Mouse (Mus musculus): ENCODE measurements around the gene Ppp1r13b.

Gene Ppp1r13b

DNA sequence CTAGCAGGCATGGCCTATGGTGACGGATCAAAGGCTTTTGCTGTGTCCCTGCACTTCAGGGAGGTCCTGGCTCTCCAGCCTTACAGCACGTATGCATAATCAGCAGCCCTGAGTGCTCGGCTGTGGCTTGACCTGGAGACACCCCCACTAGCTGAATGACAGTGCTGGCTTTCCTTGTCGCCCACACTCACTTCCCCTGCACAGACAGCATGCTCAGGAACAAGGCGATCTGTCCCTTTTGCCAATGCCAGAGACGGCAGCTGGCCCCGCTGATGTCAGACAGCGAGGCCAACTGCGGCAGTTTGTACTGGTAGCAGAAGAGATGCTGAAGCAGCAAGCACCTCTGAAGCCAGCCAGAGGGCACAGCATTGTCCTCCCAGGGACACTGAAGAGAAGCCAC is 12.1 kb upstream of the Ppp1r13b start:
- in situ Hi-C loops (cut with MboI): no loop called here

DNA sequence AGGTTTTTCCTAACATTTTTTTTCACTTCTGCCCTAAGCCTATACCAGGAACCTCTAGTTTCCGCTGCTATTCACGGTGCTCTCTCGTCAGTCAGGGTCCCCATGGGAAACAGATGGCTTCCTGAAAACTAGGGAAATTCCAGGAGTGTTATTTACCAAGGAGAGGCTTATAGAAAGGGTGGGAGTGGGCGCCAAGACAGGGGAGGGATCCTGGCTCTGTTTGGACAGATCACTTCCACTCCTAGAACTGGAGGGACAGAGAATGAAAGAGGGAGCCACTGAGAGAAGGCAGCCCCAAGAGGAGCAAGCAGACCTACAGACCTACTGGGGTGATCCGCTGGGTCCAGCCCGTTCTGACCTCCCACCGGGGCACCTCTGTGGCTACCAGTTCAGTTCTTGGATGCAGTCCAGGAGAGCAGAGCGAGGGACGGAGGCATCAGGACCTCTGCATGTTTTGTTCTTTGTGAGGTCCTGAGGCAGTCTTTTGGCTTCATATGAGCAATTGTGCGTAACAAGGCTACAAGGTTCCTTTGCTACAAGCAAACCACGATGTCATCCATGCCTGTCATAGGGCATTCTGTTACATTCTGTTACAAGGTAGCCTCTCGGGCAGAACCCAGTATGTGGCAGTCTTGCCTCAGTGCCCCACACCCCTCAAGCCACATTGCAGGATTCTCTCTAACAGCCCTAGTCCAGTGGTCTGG is 8.8 kb upstream of the Ppp1r13b start:
- in situ Hi-C loops (cut with MboI): no loop called here

DNA sequence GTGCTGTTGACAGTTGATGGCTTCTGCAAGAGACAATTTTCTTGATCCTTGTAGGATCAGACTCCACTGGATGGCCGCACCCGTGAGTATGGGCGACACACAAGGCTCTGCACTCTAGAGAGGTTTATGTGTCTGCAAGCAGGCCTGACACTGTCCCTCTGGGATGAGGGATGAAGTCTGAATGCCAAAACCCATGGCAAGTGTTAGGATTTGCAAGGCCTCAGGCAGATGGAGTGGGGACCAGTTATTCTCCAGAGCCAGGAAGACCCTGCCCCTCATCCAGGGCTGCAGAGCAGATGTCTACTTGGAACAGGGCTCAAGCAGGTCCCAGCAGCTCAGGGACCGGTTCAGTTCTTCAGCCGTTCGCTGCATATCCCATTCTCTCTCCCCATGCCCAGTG is 7.9 kb upstream of the Ppp1r13b start:
- in situ Hi-C loops (cut with MboI): no loop called here

DNA sequence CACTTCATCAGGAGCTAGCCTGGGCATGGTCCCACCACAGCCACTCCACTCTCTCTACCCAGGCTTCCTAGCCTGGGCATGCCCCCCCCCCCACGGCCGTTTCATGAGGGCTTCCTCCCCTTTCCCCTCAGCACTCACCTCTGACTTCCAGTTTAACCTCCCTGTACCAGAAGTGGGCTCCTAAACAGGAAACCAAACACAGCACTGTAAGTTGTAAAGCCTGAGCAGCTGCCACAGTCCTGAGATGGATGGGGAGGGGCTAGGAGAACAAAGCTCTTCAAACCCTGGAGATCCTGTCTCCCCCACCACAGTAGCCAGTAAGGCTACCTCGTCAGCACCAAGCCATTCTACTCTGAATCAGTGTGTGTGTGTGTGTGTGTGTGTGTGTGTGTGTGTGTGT is 6.1 kb upstream of the Ppp1r13b start:
- in situ Hi-C loops (cut with MboI): no loop called here

DNA sequence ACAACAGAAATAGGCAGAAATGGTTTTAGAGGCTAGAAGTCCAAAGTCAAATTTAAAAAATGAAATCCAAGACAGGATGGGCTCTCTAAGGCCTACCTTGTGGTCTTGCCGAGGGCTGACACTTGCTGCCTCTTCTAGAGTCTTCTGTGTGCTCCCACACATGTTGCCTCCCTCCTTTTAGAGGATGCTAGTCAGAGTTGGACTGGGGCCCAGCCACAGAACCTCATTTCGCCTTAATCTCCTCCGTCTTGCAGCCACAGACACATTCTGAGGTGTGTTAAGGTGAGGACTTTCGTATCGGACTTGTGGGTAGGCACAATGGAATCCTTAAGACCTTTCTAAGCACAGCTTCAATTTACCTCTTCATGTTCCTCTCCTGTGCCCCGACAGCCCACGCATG is 4.9 kb upstream of the Ppp1r13b start:
- in situ Hi-C loops (cut with MboI): no loop called here

DNA sequence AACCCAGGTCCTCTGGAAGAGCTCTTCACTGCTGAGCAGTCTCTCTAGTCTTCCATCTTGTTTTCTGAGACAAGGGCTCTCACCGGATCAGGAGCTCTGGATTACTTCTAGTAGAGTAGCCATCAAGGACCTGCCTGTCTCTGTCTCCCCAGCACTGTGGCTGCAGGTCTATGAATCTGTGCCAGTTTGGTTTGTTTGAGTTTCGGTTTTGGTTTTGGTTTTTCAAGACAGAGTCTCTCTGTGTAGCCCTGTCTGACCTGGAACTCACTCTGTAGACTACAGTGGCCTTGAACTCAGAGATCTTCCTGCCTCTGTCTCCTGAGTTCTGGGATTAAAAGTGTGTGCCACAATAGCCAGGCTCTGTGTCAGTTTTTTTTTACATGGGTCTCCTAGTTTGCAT is 3.9 kb upstream of the Ppp1r13b start:
- in situ Hi-C loops (cut with MboI): no loop called here

DNA sequence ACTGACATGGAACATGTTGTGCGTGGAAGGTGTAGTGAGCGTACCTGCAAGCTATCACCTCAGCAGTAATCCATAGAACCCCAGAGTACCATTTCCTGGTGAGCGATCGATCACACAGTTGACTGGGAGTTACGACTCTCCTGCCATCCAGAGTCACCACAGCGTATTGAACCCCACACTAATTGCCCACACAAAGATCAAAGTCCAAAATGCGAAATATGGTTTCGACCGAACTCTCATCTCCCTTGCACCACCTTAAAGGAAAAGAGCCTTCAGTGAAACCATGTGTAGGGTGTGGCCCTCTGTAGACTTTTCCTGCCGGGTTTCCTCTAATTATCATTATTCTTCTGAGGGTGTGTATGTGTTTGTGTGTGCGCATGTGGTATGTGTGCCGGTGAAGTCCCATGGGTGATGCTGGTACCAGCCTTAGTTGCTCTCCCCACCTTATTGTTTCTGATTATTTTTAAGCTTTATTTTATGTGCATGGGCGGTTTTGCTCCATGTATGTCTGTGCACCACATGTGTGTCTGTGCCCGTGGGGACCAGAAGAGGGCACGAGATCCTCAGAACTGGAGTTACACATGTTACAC is 3.4 kb upstream of the Ppp1r13b start:
- in situ Hi-C loops (cut with MboI): no loop called here

DNA sequence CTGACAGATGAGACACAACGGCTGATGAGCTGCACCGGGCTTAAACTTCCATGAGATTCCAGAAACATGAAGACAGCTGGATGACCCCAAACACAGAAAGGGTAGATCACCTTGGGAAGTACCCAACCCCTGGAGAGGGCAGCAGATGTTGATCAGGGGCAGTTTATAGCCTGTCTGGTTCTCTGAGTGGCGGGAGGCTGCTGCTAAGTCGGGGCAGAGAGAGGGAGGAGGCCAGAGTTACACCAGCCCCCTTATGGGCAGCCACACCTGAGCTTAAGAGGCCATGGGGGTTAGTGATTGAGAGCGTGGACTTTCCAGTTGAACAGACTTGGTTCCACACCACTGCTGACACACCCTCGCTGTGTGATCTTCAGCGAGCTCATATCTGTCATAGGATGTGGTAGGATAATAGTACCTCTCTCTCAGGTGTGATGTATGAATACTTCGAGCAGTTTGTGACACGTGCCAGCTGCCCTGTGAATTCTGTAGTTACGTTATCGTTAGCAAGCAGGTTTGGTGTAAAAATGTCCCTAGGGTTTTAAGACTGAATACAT is 1.2 kb upstream of the Ppp1r13b start:
- in situ Hi-C loops (cut with MboI): no loop called here

DNA sequence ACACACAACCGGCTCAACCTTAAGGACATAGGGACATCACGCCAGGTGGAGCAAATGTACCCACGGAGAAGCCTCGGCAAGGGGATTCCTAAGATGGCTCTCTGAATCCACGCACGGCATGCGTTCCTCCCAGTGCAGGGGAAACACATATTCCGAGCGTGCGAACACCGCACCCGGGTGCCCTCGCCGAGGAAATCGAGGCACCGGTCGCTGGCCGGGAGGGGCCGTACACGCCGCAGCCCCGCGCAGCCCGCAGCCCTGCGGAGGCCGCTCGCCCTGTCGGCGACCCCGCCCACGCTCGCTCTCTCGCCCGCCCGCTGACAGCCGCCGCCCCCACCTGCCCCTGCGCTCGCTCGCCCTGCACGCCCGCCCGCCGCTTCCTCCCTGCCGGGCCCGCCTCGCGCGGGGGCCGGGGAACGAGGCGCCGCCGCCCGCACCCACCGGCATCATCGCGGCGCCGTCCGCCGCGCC is 454 bp downstream of the Ppp1r13b start:
- in situ Hi-C loops (cut with MboI): no loop called here

DNA sequence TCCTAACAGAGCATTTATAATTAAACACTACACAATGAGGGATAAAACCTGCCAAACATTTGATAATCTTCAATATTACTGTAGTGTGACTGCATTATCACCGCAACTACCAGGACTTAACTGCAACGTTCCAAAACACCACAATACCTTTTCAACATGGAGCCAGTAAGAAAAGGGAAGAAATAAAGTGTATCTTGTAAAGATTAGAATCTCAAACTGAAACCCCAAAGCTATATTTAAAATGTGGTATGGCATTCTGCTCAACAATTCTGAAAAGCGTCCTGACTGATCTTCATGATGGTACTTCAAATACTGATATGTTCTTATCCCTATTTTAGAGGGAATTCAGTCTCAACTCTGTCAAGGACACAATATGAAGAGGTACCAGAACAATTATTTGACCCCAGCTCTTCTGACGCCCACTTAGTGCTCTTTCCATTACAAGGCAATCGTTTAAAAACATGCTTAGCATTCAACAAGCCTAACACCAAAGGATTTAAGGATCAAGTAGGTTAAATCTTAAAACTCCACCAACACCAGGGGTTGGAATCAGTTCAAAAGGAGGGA is 1.5 kb downstream of the Ppp1r13b start:
- in situ Hi-C loops (cut with MboI): no loop called here

DNA sequence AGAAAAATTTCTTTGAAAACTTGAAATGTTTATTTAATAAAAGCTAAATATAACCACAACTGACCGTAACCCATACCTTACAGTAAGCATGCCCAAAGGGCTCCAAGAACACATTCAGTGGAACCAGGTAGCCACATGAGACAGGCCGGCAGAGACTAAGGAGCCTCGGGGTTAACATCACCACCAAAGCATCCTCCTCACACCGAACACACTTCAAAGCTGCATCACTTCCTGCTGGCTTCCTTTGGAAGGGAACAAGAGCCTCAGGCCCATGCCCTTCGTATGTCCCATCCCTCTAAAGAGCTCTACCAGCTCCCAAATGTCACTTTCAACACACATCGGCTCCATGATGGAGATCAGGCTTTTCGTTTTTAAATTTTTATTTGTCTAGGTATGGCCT is 5.4 kb downstream of the Ppp1r13b start:
- in situ Hi-C loops (cut with MboI): no loop called here

DNA sequence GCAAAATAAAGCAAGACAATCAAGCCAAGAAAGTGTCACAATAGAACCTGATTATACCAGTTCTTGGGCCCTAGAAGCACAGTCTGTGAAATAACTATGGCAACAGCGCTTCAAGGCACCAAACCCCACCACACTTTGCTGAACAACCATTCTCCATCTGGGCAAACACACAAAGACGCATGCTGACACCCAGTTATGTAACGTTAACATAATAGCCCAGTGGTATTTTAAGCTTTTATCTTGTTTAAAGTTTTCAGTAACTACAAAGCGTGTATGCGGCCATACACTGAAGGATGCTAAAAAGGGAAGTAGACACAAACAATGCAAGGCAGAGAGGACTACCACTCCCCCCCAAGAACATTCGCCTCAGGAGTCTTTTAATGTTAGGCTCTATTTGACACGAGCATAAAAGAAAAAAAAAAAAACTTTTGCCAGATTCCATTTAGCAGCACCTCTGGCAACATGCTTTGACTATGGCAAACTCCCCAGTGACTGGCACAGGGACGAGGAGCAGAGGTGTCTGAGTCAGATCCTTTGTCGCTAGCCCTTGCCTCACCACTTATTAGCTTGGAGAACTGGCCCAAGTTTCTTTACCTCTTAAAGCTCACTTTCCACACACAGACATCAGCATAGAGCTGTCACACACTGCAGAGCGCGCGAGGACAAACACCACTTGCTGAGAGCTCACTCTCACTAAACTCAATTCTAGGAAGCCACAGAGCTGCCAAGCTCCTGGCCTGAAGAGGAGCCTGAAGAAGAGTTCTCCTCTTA is 6.6 kb downstream of the Ppp1r13b start:
- in situ Hi-C loops (cut with MboI): no loop called here

DNA sequence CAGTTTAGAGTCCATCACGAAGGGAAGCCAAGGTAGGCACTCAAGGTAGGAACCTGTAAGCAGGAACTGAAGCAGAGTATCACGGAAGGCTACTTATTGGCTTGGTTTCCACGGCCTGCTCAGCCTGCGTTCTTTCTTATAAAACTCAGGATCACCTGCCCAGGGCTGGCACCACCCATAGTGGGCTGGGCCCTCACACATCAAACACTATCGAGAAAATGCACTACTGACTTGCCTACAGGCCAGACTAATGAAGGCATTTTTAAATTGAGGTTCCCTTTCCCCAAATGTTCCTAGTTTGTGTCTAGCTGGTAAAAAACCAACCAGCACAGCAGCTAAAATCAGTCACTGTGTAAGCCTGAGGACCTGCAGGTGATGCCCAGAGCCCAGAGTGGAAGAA is 8.3 kb downstream of the Ppp1r13b start:
- in situ Hi-C loops (cut with MboI): no loop called here

DNA sequence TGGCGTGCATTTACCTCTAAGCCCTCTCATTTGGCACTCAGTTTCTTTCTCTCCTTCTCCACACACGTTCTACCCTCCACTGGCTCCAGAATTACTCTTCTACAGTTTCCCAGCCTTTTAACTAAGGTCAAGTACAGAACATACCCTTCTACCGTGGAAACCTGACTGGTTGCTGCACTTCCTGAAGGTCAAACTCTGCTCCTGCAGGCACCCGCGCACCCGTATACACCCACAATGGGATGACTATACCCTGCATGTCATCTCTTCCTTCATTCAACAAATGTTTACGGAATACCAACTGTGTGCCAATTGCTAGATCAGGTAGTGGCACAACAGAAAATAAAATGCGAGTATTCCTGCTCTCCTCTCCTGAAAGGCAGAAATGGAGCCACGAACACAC is 9.2 kb downstream of the Ppp1r13b start:
- in situ Hi-C loops (cut with MboI): no loop called here

DNA sequence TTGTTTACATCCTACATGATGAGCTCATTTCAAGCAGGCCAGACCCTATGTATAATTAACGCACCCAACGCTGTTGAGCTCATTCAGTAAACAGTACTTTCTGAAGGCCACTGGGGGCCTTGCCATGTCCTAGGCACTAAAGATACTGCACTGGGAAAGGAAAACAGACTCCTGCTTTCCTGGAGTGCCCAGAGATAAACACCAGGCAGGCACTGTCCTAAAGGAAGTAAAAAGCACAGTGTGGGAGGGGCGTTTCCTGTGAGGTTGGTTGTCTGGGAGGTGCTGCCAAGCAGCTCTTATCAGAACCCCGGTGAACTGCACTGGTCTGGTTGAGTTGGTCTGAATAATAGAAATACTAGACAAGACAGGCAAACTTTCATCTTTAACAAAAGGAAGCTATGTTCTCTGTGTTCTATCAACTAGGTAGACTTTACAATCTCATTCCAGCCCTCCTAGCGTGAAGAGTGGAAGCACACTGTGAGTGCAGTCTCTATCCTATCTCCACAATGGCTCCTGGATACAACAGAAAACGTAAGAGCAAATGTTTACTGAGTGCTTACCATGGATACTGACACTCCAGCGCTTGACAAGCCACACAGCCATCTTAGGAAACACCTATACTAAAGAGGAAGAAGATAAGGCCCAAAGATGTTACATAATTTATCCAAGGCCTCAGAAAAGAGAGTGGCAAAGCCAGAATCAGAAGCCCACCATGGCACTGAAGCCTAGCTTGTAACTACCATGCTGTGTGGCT is 10.8 kb downstream of the Ppp1r13b start:
- in situ Hi-C loops (cut with MboI): no loop called here

DNA sequence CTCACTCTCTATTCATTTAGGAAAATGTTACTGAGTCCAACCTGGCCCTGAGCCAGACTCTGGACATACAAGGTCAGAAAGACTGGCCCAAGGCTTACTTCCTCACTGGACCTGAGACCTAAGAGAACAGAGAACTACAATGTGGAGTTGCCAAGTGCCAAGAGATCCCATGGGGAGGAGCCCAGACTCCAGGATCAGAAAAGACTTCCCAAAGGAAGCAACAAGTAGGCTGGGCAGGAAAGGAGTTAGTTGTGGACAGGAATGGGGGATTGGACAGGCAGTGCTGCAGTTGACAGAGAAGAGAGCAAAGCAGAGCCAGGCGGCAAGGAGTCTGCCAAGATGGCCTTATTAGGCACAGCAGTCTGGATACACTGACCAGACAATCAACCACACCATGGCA is 13.8 kb downstream of the Ppp1r13b start:
- in situ Hi-C loops (cut with MboI): no loop called here

DNA sequence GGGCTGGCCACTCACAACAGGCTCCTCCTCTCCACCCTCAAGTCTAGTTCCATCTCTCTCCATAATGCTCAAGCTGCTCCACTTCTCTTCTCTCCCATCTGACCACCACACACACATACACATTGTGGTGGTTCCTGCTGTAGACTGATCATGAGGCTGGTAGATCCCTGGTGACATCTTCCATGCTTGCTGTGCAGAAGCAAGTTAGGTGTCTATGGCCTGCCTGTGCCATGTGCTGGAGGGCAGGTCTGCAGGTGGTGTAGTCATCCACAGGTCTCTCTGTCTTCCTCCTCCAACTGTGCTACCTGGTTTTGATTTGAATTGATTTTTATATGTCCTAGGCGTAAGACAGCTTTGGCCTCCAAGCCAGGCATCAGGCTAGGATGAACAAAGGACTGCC is 14.9 kb downstream of the Ppp1r13b start:
- in situ Hi-C loops (cut with MboI): no loop called here

DNA sequence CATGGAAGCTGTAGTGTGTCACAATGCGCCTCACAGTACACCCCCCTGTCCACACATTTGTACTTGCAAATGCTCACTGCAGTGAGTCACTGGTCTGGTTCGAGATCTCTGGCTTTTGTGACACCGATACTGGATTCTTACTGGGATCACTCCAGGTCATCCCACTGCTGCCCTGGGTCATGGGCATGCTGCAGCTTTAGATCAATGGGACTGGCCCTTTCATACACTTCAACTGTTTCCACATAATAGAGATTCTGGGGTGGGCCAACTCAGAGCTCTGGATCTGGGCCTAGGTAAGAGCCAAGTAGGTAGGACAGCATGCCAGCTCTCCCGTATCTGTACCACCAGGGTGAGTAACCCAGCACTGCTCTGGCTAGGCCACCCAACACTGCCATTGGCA is 16.1 kb downstream of the Ppp1r13b start:
- in situ Hi-C loops (cut with MboI): no loop called here

DNA sequence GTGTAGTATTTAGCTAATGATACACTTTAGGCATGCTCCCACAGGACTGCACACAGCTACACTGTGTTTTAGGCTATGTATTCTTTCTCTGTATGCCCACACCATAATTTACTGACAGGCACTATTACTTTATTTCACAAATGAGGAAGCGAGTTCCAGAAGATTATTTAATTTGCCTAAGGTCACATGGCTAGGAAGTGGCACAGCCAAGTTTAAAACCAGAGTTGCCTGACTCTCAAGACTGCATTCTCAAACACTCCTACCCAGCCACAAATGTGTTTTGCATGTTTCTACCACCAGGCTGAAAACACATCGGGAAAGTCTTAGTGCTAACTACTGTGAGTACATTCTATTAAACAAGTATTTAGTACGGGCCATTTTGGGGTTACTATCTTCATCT is 18.7 kb downstream of the Ppp1r13b start:
- in situ Hi-C loops (cut with MboI): no loop called here

DNA sequence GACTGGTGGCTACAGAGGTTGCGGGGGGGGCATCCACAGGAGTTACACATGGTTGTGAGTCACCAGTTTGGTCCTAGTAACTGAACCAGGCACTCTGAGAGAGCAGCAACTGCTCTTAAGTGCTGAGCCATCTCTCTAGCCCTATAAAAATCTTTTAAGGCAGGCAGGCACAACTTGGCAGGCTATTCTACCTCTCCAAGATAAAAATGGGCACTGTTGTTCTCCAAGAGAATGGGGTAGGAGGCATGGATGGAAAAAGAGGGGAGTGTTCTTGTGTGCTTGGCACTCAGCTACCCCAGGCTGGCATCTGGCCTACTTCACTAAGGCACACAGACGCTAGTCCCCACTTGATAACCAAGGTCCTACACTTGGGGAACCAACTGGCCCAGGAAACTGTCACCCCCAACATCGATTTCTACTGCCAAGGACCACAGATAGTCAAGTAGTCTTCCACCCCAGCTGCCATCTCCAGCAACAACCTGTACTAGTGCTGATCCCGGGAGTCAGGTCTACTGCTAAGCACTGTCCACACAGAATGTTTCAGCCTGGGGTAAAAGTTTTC is 19.5 kb downstream of the Ppp1r13b start:
- in situ Hi-C loops (cut with MboI): no loop called here

DNA sequence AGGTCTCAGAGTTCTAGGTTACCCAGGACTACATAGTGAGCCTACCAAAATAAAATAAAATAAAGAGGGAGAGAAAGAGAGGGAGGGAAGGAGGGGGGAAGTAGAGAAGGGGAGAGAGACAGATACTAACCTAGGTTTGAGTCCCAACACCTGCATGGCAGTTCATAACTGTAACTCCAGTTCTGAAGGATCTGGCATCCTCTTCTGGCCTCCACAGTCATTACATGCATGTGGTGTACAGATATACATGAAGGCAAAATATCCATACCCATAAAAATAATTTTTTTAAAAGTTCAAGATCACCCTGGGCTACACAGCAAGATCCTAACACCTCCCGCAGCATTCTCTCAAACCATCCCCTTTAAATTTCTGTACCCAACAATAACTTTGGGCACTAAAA is 20.9 kb downstream of the Ppp1r13b start:
- in situ Hi-C loops (cut with MboI): no loop called here

DNA sequence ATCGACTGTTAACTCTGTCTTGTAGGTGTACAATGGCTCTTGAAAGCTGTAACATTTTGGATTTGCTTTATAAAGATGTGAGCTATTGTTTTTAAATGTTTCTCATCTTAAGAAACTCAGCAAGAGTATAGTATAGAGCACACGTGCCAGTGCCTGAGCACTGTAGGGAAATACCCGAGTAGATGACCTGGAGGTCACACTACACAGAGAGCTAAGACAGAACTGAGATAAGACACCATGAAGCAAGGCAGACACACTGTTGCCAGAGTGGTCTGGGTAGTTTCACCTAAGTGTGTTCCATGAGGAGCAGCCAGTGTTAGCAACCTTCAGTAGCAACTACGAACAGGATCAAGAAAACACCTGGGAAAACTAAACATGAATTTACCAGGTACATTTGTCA is 25.1 kb downstream of the Ppp1r13b start:
- in situ Hi-C loops (cut with MboI): no loop called here
